Mouse (Mus musculus): ENCODE results near the gene Mobp. TPM values are rescaled to one million over a fixed set of nuclear protein-coding genes. Genes with fewer than 3 reads are reported as not detected.

Gene Mobp
- polyA plus RNA-seq, 1 experiment from 2014 or later, result not detected

GRCm38 (mm10) chr9:120144474-120144873 lies 5.0 kb upstream of the Mobp start:
- H3K4me1 ChIP-seq, result no peaks in the 10 kb centered on the region
- no peak overlapping the region for H3K4me3 ChIP-seq
- H3K27ac ChIP-seq, result no peak overlapping the region
- 87% methylated on average over 13 of the region's 13 CpGs for WGBS
- no peak overlapping the region for H3K9ac ChIP-seq
- H3K4me2 ChIP-seq, result no peak overlapping the region
- H3K36me3 ChIP-seq, result no peaks in the 10 kb centered on the region
- H3K27me3 ChIP-seq, result no peaks in the 10 kb centered on the region
- H3K9me3 ChIP-seq, result no peaks in the 10 kb centered on the region
- ATAC-seq (ENCODE audit: insufficient number of reproducible peaks, insufficient read depth, low FRiP score, low TSS enrichment, low read depth), result no peak

GRCm38 (mm10) chr9:120151152-120151551 lies 1.6 kb downstream of the Mobp start:
- Histone ChIP-seq H3K4me3 (no peak overlapping the region), H3K27ac (no peak overlapping the region), H3K9ac (no peak overlapping the region), H3K36me3 (no peaks in the 10 kb centered on the region), H3K4me1 (no peaks in the 10 kb centered on the region), H3K4me2 (no peak overlapping the region), H3K27me3 (no peaks in the 10 kb centered on the region), H3K9me3 (no peaks in the 10 kb centered on the region)
- no peak for ATAC-seq (ENCODE audit: insufficient number of reproducible peaks, insufficient read depth, low FRiP score, low TSS enrichment, low read depth)
- WGBS, result 79% methylated on average over 5 of the region's 5 CpGs

- ATAC-seq (ENCODE audit: insufficient number of reproducible peaks, insufficient read depth, low FRiP score, low TSS enrichment, low read depth), result no peak
- Histone ChIP-seq H3K27ac (no peak overlapping the region), H3K4me1 (no peaks in the 10 kb centered on the region), H3K27me3 (no peaks in the 10 kb centered on the region), H3K36me3 (no peaks in the 10 kb centered on the region), H3K4me3 (no peak overlapping the region), H3K9ac (no peak overlapping the region), H3K9me3 (no peaks in the 10 kb centered on the region), H3K4me2 (no peak overlapping the region)
- WGBS, result 63% methylated on average over 12 of the region's 12 CpGs
Observed at GRCm38 (mm10) chr9:120151906-120152399, 2.4 kb downstream of the Mobp start.

- H3K27ac ChIP-seq, result no peak overlapping the region
- H3K27me3 ChIP-seq, result no peaks in the 10 kb centered on the region
- ATAC-seq (ENCODE audit: insufficient number of reproducible peaks, insufficient read depth, low FRiP score, low TSS enrichment, low read depth), result no peak
- no peak overlapping the region for H3K4me2 ChIP-seq
- H3K36me3 ChIP-seq, result no peaks in the 10 kb centered on the region
- H3K4me1 ChIP-seq, result no peaks in the 10 kb centered on the region
- no peaks in the 10 kb centered on the region for H3K9me3 ChIP-seq
- 34% methylated on average over 4 of the region's 4 CpGs for WGBS
- H3K9ac ChIP-seq, result no peak overlapping the region
- H3K4me3 ChIP-seq, result no peak overlapping the region
Observed at GRCm38 (mm10) chr9:120158047-120158446, 8.5 kb downstream of the Mobp start.

GRCm38 (mm10) chr9:120163862-120164261 lies 14.4 kb downstream of the Mobp start:
- H3K27ac ChIP-seq, result no peak overlapping the region
- no peaks in the 10 kb centered on the region for H3K9me3 ChIP-seq
- no peak overlapping the region for H3K4me3 ChIP-seq
- WGBS, result 85% methylated on average over 16 of the region's 16 CpGs
- H3K36me3 ChIP-seq, result no peaks in the 10 kb centered on the region
- ATAC-seq (ENCODE audit: insufficient number of reproducible peaks, insufficient read depth, low FRiP score, low TSS enrichment, low read depth), result no peak
- H3K4me2 ChIP-seq, result no peak overlapping the region
- H3K27me3 ChIP-seq, result peaks cover 5% of the 10 kb centered on the region; the same call in 1 of the 2 replicates
- H3K9ac ChIP-seq, result no peak overlapping the region
- H3K4me1 ChIP-seq, result no peaks in the 10 kb centered on the region

GRCm38 (mm10) chr9:120167826-120168225 lies 18.3 kb downstream of the Mobp start:
- WGBS, result 71% methylated on average over 11 of the region's 11 CpGs
- Histone ChIP-seq H3K27me3 (peaks cover 5% of the 10 kb centered on the region; the same call in 1 of the 2 replicates), H3K9ac (no peak overlapping the region), H3K4me1 (no peaks in the 10 kb centered on the region), H3K27ac (no peak overlapping the region), H3K9me3 (no peaks in the 10 kb centered on the region), H3K36me3 (no peaks in the 10 kb centered on the region), H3K4me2 (no peak overlapping the region), H3K4me3 (no peak overlapping the region)
- no peak for ATAC-seq (ENCODE audit: insufficient number of reproducible peaks, insufficient read depth, low FRiP score, low TSS enrichment, low read depth)

GRCm38 (mm10) chr9:120171295-120171694 lies 21.8 kb downstream of the Mobp start:
- no peak for ATAC-seq (ENCODE audit: insufficient number of reproducible peaks, insufficient read depth, low FRiP score, low TSS enrichment, low read depth)
- H3K27ac ChIP-seq, result no peak overlapping the region

GRCm38 (mm10) chr9:120174436-120175137 lies 25.1 kb downstream of the Mobp start:
- WGBS, result 84% methylated on average over 18 of the region's 18 CpGs
- Histone ChIP-seq H3K4me3 (no peak overlapping the region), H3K9ac (no peak overlapping the region), H3K9me3 (no peaks in the 10 kb centered on the region), H3K27me3 (no peaks in the 10 kb centered on the region; the same call in 1 of the 2 replicates), H3K36me3 (no peaks in the 10 kb centered on the region), H3K27ac (no peak overlapping the region), H3K4me1 (no peaks in the 10 kb centered on the region), H3K4me2 (no peak overlapping the region)
- ATAC-seq (ENCODE audit: insufficient number of reproducible peaks, insufficient read depth, low FRiP score, low TSS enrichment, low read depth), result no peak

More at GRCm38 (mm10) chr9:120171295-120171694, 21.8 kb downstream of the Mobp start:
- Histone ChIP-seq H3K9ac (no peak overlapping the region), H3K27me3 (peaks cover 5% of the 10 kb centered on the region; the same call in 1 of the 2 replicates), H3K36me3 (no peaks in the 10 kb centered on the region), H3K4me2 (no peak overlapping the region), H3K4me1 (no peaks in the 10 kb centered on the region), H3K9me3 (no peaks in the 10 kb centered on the region), H3K4me3 (no peak overlapping the region)
- WGBS, result 41% methylated on average over 5 of the region's 5 CpGs

- Histone ChIP-seq H3K36me3 (no peaks in the 10 kb centered on the region), H3K4me2 (no peak overlapping the region), H3K9ac (no peak overlapping the region), H3K9me3 (no peaks in the 10 kb centered on the region), H3K4me3 (no peak overlapping the region), H3K27me3 (no peaks in the 10 kb centered on the region), H3K4me1 (no peaks in the 10 kb centered on the region), H3K27ac (no peak overlapping the region)
- 80% methylated on average over 10 of the region's 10 CpGs for WGBS
- ATAC-seq (ENCODE audit: insufficient number of reproducible peaks, insufficient read depth, low FRiP score, low TSS enrichment, low read depth), result no peak
Observed at GRCm38 (mm10) chr9:120178813-120179212, 29.3 kb downstream of the Mobp start.

GRCm38 (mm10) chr9:120184499-120184898 lies 35.0 kb downstream of the Mobp start:
- H3K27ac ChIP-seq, result no peak overlapping the region
- H3K27me3 ChIP-seq, result no peaks in the 10 kb centered on the region; the same call in 1 of the 2 replicates
- ATAC-seq (ENCODE audit: insufficient number of reproducible peaks, insufficient read depth, low FRiP score, low TSS enrichment, low read depth), result no peak
- H3K4me2 ChIP-seq, result peak overlapping the region; percentile 25; the same call in 1 of the 2 replicates
- 31% methylated on average over 13 of the region's 13 CpGs for WGBS
- no peaks in the 10 kb centered on the region for H3K9me3 ChIP-seq
- H3K4me1 ChIP-seq, result no peaks in the 10 kb centered on the region
- no peak overlapping the region for H3K4me3 ChIP-seq
- H3K36me3 ChIP-seq, result no peaks in the 10 kb centered on the region
- no peak overlapping the region for H3K9ac ChIP-seq

- no peaks in the 10 kb centered on the region for H3K4me1 ChIP-seq
- no peak overlapping the region for H3K4me3 ChIP-seq
- H3K27ac ChIP-seq, result no peak overlapping the region
- WGBS, result 81% methylated on average over 5 of the region's 5 CpGs
- H3K4me2 ChIP-seq, result no peak overlapping the region
- no peak overlapping the region for H3K9ac ChIP-seq
- ATAC-seq (ENCODE audit: insufficient number of reproducible peaks, insufficient read depth, low FRiP score, low TSS enrichment, low read depth), result no peak
- H3K36me3 ChIP-seq, result no peaks in the 10 kb centered on the region
- H3K9me3 ChIP-seq, result no peaks in the 10 kb centered on the region
- peaks cover 9% of the 10 kb centered on the region for H3K27me3 ChIP-seq
Observed at GRCm38 (mm10) chr9:120186856-120187255, 37.3 kb downstream of the Mobp start.

GRCm38 (mm10) chr9:120190891-120191290 lies 41.4 kb downstream of the Mobp start:
- no peaks in the 10 kb centered on the region for H3K9me3 ChIP-seq
- H3K4me1 ChIP-seq, result no peaks in the 10 kb centered on the region
- H3K4me3 ChIP-seq, result peak overlapping the region; percentile 41
- no peak overlapping the region for H3K27ac ChIP-seq
- peaks cover 9% of the 10 kb centered on the region for H3K27me3 ChIP-seq
- H3K9ac ChIP-seq, result peak overlapping the region; percentile 44; the same call in 1 of the 2 replicates
- 41% methylated on average over 13 of the region's 13 CpGs for WGBS
- H3K36me3 ChIP-seq, result no peaks in the 10 kb centered on the region
- H3K4me2 ChIP-seq, result peak overlapping the region; percentile 57
- no peak for ATAC-seq (ENCODE audit: insufficient number of reproducible peaks, insufficient read depth, low FRiP score, low TSS enrichment, low read depth)
